Mouse (Mus musculus) heart, adult 18-20 months (tissue): ENCODE measurements around the gene Ufsp1. TPM values are rescaled to one million over a fixed set of nuclear protein-coding genes. Genes with fewer than 3 reads are reported as not detected.
"Not testable (repeated sequence)": the region's sequence is repeated elsewhere in the genome, so short reads cannot be mapped to it uniquely, and the experiment has no call there.

Source experiments
- DNase-seq, 2 experiments: peaks; one replicate each; pipeline ENCODE4 v3.0.0; 2021 to 2022; ENCODE audit warnings: mixed read lengths in 1 of 2
- long read RNA-seq, 2 experiments: library from polyadenylated mRNA; stranded (forward); transcript quantifications; one replicate each; pipeline ENCODE4 v2.0.0; 2021
- total RNA-seq, 2 experiments: library from RNA; stranded (reverse); gene quantifications; 2 replicates each; pipeline ENCODE4 v1.2.3; 2021

The Ufsp1 gene
- 10 to 100 TPM in 1 of 2 experiments, 1 to 10 TPM in 1; 8.1 to 10.7 TPM for total RNA-seq
- long read RNA-seq, experiment 1, transcript Ufsp1-201 (1 exons, 1,037 nt) = major isoform, 11 of 11 reads
- long read RNA-seq, experiment 1, partial matches to known transcripts = 0 of 11 reads
- long read RNA-seq, experiment 1, other reads (novel, unspliced or antisense) = 0 of 11 reads
- long read RNA-seq, experiment 2, transcript Ufsp1-201 (1 exons, 1,037 nt) = major isoform, 9 of 9 reads
- long read RNA-seq, experiment 2, partial matches to known transcripts = 0 of 9 reads
- long read RNA-seq, experiment 2, other reads (novel, unspliced or antisense) = 0 of 9 reads

- DNase-seq = peak; percentile 95 to 97
Measured at GRCm38 (mm10) chr5:137293839-137294743, at the start of gene Ufsp1. Ufsp1 (plus strand) TSS chr5:137294629.

DNA sequence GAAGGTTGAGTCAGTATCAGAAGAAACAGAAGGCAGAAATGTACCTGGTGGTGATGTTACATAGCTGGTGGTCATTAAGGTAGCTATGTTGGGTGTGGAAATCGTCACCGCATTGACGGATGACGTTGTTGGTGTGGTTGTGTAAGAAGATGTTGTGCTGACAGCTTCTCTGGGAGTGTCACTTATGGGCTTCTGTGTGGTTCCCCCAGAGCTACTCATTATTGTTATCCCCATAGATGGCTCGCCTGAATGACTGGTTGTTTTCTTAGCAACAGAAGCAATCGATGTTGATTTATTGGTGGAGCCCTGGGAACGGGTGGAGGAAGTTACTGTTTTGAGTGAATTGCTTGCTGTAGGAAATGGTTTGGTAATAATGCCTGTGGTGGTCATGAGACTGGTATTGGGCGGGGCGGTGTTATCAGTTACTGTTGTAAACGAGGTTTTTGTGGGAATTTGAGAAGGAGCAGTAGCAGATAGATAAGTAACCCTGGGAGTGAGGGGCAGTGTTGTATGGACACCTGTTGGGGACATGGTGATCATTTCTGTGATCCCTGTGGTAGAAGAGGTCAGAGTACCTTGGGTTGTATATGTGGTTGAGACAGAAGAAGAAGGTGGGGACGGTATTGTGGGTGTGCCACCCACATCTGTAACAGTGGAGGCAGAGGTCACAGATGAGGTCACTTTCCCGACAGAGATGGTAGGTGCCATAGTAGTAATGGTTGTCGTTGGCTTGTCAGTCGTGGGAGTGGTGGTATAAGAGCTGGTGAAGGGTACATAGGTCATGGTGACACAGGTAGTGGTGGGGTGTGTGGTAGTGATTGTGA is 30.3 kb upstream of the Ufsp1 start:
- DNase-seq = no peak

GRCm38 (mm10) chr5:137264787-137265186 is 29.6 kb upstream of the Ufsp1 start:
- DNase-seq = no peak

GRCm38 (mm10) chr5:137268131-137268910 is 26.1 kb upstream of the Ufsp1 start:
- peak; percentile 29 to 76 for DNase-seq

DNA sequence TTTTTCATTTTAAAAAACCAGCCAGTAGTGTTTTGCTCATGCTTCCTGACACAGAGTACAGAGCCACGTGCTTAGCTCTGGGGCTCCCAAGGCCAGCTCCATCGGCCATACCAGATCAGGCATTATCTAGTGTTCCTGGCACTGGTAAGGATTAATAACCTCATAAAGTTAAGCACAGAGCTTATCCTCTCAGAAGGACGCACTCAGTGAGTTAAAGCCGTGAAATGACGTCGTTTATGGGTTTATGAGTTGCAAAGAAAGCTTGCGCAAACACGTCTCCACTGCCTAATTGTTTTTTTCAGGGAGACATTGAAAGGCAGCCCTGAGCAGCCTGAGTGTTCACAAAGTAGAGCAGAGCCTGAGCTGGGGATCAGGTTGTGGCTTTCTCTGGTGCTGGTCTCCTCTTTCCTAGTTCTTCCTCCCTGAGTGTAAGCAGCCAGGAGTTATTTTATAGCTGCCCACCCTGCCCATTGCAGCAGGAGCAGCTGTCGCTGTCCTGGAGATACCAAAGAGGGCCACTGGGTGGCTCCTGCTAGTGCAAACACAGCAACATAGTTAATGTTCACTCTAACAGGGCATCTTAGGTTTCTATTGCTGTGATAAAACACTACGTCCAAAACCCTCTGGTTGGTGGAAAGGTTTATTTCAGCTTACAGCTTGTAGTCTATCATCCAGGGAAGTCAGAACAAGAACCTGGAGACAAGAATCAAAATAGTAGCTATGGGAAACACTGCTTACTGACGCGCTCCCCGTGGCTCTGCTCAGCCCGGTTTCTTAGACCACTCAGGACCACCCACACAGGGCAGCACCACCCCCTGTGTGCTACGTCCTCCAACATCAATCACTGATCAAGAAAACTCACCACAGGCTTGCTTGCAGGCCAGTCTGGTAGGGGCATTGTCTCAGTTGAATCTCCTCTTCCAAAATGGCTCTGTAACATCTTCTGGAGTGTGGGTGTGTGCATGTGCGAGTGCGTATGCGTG is 16.8 kb upstream of the Ufsp1 start:
- DNase-seq = peak in 1 of 2 experiments; percentile 19

- DNase-seq = not testable (repeated sequence)
Measured at GRCm38 (mm10) chr5:137284411-137284810, 10.0 kb upstream of the Ufsp1 start.

DNA sequence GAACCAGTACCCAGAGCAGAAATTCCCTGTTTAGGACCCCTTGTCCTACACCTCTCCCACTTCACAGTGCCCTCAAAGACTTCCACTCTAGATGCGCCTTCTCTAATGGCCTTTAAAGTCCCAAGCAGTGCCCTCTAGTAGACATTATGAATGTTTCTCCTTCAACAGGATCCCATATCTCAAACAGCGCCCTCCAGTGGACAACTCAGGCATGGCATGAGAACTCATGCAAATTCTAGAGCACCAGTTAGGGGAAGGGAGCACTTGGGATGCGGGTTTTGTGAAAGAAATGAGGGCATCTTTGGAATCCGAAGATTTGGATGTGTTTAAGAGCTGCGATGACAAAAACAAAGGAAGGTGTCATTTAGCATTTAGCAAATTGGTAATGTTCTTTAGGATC is 9.4 kb upstream of the Ufsp1 start:
- DNase-seq = peak in 1 of 2 experiments; percentile 51

- DNase-seq = peak in 1 of 2 experiments; percentile 4
Measured at GRCm38 (mm10) chr5:137285986-137286385, 8.4 kb upstream of the Ufsp1 start.

- peak; percentile 92 to 97 for DNase-seq
Measured at GRCm38 (mm10) chr5:137286655-137287031, 7.8 kb upstream of the Ufsp1 start.

DNA sequence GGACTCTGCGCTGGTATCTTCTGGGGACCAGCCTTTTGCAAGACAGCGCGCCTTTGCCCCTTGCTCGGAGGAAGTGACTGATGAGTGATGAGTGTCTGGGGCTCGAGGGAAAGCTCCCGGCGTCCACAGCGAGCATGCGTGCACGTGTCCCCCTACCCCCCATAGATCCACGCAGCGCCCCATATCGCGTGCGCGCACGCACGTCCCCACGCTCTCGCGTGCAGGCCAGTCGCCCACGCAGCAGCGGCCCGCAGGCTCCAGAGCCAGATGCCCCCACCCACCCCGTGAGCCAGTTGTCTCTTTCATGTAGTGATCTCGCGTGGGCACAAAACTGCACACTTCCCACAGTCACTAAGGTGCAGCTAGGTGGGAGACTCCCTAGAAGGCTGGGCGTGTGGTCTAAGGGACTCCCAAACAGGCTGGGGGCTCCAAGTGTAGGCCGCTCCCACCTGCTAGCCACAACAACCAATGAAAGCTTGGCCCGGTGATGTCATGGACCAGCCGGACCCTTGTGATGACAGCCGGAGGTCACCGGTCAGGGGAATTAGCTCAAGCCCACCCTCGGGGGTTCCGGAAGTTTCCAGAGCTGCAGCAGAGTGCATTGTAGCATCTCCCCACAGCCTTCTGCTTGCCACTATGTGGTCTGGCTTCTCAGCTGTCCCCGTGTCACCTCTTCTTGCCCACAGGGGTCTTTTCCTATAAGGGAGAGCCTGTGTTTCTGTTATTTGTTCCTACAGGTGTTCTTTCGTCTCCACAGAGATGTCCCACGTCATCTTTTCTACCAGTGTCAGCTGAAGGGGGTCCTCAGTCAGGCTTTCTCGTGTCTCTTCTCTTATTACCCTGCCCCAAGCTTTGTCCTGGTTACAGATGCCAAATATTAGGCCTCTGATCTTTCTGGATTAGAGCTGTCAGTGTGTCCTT is 7.1 kb upstream of the Ufsp1 start, which contains the start of gene Ache:
Gene Ache, plus strand, starts transcription at position 488 of the 921 bp plus-strand sequence.
- peak in 1 of 2 experiments; percentile 48 for DNase-seq

DNA sequence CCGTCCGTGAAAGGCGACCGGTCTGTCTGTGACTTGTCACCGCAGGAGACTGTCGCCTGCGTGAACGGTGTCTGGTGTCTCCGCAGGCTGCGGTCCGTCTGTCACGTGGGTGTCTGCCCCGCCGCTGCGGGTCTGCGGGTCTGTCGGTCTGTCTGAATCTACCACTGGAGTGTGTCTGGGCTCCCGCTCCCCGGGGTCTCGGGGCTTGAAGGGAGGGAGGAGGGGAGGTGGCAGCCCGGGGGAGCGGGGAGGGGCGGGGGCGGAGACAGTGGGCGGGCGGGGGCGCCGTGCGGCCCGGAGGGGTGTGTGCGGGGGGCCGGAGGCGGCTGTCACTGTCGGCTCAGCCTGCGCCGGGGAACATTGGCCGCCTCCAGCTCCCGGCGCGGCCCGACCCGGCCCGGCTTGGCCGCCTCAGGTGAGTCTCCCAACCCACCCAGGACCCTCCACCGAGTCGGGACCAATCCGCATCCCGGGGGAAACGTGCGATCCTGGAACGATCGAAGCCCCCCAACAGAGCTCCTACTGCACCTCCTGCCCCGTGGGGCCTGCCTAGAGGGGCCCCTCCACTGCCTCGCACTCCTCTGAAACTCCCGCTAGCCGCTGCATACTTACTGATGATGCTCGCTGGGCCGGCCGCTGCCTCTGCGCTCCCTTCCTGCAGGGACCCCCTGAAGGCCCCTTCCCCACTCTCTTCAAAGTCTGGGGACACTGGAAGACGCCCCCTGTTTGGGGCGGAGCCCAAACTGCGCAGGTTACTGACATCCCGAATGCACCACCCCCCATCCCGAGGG is 6.3 kb upstream of the Ufsp1 start:
- peak in 1 of 2 experiments; percentile 50 for DNase-seq

- peak; percentile 43 to 45 for DNase-seq
Measured at GRCm38 (mm10) chr5:137288999-137289470, 5.4 kb upstream of the Ufsp1 start.

DNA sequence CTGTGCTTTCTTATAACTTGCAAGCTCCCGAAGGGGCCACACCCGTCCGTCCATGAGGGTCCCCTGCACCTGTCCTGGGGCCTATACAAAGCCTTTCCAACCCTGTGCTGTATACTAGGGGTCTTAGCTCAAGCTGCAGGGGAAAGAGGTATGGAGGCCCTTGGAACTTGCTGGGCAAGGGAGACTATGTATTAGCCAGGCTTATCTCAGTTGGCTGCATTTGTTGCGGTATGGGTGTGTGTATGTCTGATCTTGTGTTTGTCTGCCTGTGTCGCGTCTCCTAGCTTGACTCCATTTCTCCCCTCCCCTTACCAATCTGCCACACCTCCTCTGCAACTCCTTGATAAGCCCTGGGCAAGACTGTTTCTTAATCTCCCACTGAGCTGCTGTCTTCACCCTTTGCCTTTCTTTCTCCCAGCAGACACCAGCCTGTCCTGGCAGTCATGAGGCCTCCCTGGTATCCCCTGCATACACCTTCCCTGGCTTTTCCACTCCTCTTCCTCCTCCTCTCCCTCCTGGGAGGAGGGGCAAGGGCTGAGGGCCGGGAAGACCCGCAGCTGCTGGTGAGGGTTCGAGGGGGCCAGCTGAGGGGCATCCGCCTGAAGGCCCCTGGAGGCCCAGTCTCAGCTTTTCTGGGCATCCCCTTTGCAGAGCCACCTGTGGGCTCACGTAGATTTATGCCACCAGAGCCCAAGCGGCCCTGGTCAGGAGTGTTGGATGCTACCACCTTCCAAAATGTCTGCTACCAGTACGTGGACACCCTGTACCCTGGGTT is 4.7 kb upstream of the Ufsp1 start:
- peak in 1 of 2 experiments; percentile 4 for DNase-seq

GRCm38 (mm10) chr5:137290677-137291076 is 3.8 kb upstream of the Ufsp1 start:
- peak; percentile 62 to 67 for DNase-seq

GRCm38 (mm10) chr5:137291381-137291926 is 3.0 kb upstream of the Ufsp1 start:
- DNase-seq = no peak

GRCm38 (mm10) chr5:137293282-137293681 is 1.1 kb upstream of the Ufsp1 start:
- DNase-seq = peak; percentile 78 to 88

DNA sequence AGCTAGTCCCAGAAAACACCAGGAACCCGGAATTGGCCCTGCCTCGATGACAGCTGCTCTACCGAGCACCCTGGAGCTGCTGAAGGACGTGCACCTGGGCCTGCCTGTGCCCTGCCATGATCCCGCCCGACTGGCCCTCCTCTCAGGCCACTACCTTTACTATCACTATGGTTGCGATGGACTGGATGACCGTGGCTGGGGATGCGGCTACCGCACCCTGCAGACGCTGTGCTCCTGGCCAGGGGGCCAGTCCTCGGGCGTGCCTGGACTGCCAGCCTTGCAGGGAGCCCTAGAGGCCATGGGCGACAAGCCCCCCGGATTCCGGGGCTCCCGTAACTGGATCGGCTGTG is 290 bp downstream of the Ufsp1 start:
- no peak for DNase-seq
